Mouse (Mus musculus) neural tube, embryonic 13.5 days (tissue): Measurements from ENCODE around the gene 2610507B11Rik. TPM values are rescaled to one million over a fixed set of nuclear protein-coding genes. Genes with fewer than 3 reads are reported as not detected.

Source experiments
- ATAC-seq: fragments of 200-750 bp; cut with Nextera tagmentation; 2 replicates; pipeline ENCODE4 v1.8.0; 2017; ENCODE audit warnings: low read depth, mild to moderate bottlenecking, moderate TSS enrichment, moderate library complexity
- H3K27ac ChIP-seq: fragments of 300-500 bp; sonication (generic); replicated peaks from 2 replicates; pipeline ENCODE4 v1.5.1; 2015; ENCODE audit warnings: moderate library complexity, mild to moderate bottlenecking, inconsistent platforms
- H3K27me3 ChIP-seq: fragments of 300-500 bp; sonication (generic); 2 replicates; pipeline ENCODE4 v1.6.1; 2015; ENCODE audit warnings: mild to moderate bottlenecking, inconsistent platforms
- H3K36me3 ChIP-seq: fragments of 300-500 bp; sonication (generic); 2 replicates; pipeline ENCODE4 v1.6.1; 2015; ENCODE audit warnings: mild to moderate bottlenecking, inconsistent platforms
- H3K4me1 ChIP-seq: fragments of 300-500 bp; sonication (generic); replicated peaks from 2 replicates; pipeline ENCODE4 v1.6.1; 2015; ENCODE audit warnings: inconsistent platforms
- H3K4me2 ChIP-seq: fragments of 300-500 bp; sonication (generic); 2 replicates; pipeline ENCODE4 v1.6.1; 2015; ENCODE audit warnings: inconsistent platforms, mild to moderate bottlenecking, moderate library complexity
- H3K4me3 ChIP-seq: fragments of 300-500 bp; sonication (generic); 2 replicates; pipeline ENCODE4 v1.5.1; 2015; ENCODE audit warnings: mild to moderate bottlenecking, inconsistent platforms
- H3K9ac ChIP-seq: fragments of 300-500 bp; sonication (generic); 2 replicates; pipeline ENCODE4 v1.6.1; 2015; ENCODE audit warnings: moderate library complexity, mild to moderate bottlenecking, inconsistent platforms
- H3K9me3 ChIP-seq: fragments of 300-500 bp; sonication (generic); 2 replicates; pipeline ENCODE4 v1.6.1; 2016; ENCODE audit warnings: inconsistent platforms
- WGBS: fragments of 180-500 bp; shearing (Covaris S2); methylation state at CpG from one replicate; pipeline ENCODE4 v1.1.7; 2015; 5-methylcytosine and 5-hydroxymethylcytosine counted together
- polyA plus RNA-seq: library from polyadenylated mRNA; unstranded; fragments of >200 nt; fragmentation: Nextera tagmentation; extraction: Ambion mirVana; gene quantifications from 2 replicates; pipeline ENCODE4 v1.2.1, GENCODE M21; 2015

The 2610507B11Rik gene
- polyA plus RNA-seq, 1 experiment from 2014 or later: 57.9 TPM

- ATAC-seq: no peak
- Histone ChIP-seq H3K36me3 (peaks cover 42% of the 10 kb centered on the region), H3K9me3 (no peaks in the 10 kb centered on the region), H3K9ac (no peak overlapping the region), H3K4me1 (no peaks in the 10 kb centered on the region), H3K27me3 (no peaks in the 10 kb centered on the region), H3K27ac (no peak overlapping the region), H3K4me3 (no peak overlapping the region), H3K4me2 (no peak overlapping the region)
- 96% methylated on average over 6 of the region's 6 CpGs for WGBS
These were observed 33.0 kb downstream of the 2610507B11Rik start for GRCm38 (mm10) chr11:78294585-78294984.

- 66% methylated on average over 7 of the region's 7 CpGs for WGBS
- H3K36me3 ChIP-seq: no peaks in the 10 kb centered on the region
- peak overlapping the region; percentile 64 for H3K4me3 ChIP-seq
- peak overlapping the region; percentile 68 for H3K27ac ChIP-seq
- no peaks in the 10 kb centered on the region for H3K27me3 ChIP-seq
- H3K9me3 ChIP-seq: no peaks in the 10 kb centered on the region
- peak overlapping the region; percentile 99 for H3K4me2 ChIP-seq
- peak overlapping the region; percentile 67 for H3K9ac ChIP-seq
- H3K4me1 ChIP-seq: peaks cover 14% of the 10 kb centered on the region
- ATAC-seq: 0 out of 2 replicates have a peak, but pooled peaks have one; percentile 54
These were observed 39.4 kb downstream of the 2610507B11Rik start for GRCm38 (mm10) chr11:78300917-78301316.

GRCm38 (mm10) chr11:78301357-78302084 lies 40.0 kb downstream of the 2610507B11Rik start, which contains the start of gene Spag5:
Gene Spag5, plus strand, starts transcription at chr11:78301529.
- H3K4me3 ChIP-seq: peak within 1 kb of the TSS; percentile 64
- WGBS: 0% methylated on average over 48 of the region's 49 CpGs
- H3K9ac ChIP-seq: peak within 1 kb of the TSS; percentile 67
- H3K4me2 ChIP-seq: peak within 1 kb of the TSS; percentile 99
- no peaks in the 10 kb centered on the region for H3K27me3 ChIP-seq
- no peaks in the 10 kb centered on the region for H3K36me3 ChIP-seq
- peak within 1 kb of the TSS; percentile 68 for H3K27ac ChIP-seq
- peak; percentile 100 for ATAC-seq
- H3K9me3 ChIP-seq: no peaks in the 10 kb centered on the region
- H3K4me1 ChIP-seq: peaks cover 14% of the 10 kb centered on the region

DNA sequence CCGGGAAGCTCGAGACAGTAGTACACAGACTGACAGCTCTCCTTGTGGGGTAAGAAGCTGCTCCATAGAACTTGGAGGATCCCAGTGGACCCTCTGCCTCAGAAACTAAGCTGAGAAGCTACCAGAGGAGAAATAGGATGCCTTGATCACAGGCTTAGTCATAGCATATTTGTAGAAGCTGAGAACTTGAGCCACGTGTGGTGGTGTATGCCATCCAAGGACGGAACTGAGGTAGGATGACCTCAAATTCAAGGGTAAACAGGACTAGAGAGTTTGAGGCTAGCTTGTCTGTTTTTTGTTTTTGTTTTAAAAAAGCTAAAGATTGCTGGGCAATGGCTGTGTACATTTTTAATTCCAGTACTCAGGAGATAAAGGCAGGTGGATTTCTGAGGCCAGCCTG lies 43.7 kb downstream of the 2610507B11Rik start:
- Histone ChIP-seq H3K27me3 (no peaks in the 10 kb centered on the region), H3K4me3 (no peak overlapping the region), H3K4me2 (no peak overlapping the region), H3K9ac (no peak overlapping the region), H3K27ac (no peak overlapping the region), H3K9me3 (no peaks in the 10 kb centered on the region), H3K36me3 (no peaks in the 10 kb centered on the region), H3K4me1 (peaks cover 14% of the 10 kb centered on the region)
- WGBS: 90% methylated on average over 4 of the region's 4 CpGs
- ATAC-seq: no peak

DNA sequence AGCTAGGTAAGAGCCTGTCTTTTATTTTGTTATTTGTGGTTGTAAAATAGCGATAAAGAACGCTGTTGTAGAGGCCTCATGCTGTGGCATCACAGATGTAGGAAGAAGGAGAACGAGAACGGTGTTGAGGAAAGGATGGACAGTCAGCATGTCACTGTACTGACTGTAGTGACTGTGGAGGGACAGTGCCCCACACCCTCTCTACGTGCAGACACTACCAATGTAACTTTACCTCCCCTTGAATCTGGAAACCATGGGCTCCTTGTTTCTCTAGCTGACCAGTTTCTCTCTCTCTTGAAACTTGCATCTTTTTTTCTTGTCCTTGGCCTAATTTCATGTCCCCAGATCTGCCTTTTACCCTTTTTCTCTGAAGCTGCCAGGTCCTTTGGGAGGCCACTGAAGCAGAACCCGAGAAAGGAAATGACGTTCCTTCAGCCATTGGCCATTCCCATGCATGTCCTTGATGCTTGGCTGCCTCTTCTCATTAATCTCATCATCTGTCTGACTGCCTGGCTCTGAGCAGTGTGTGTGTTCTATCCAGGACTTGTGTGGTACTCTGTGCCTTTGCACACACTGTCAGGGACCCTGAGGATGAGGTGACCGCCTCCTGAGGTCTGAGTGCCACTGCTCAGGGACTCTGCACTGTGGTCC lies 49.4 kb downstream of the 2610507B11Rik start:
- Histone ChIP-seq H3K36me3 (peaks cover 19% of the 10 kb centered on the region; the same call in 1 of the 2 replicates), H3K4me1 (no peaks in the 10 kb centered on the region), H3K4me2 (no peak overlapping the region), H3K4me3 (no peak overlapping the region), H3K9ac (no peak overlapping the region), H3K27me3 (no peaks in the 10 kb centered on the region), H3K27ac (no peak overlapping the region), H3K9me3 (no peaks in the 10 kb centered on the region)
- 79% methylated on average over 8 of the region's 8 CpGs for WGBS
- no peak for ATAC-seq

- Histone ChIP-seq H3K36me3 (peaks cover 33% of the 10 kb centered on the region; the same call in 1 of the 2 replicates), H3K4me3 (no peak overlapping the region), H3K9ac (no peak overlapping the region), H3K4me2 (no peak overlapping the region), H3K27me3 (no peaks in the 10 kb centered on the region), H3K9me3 (no peaks in the 10 kb centered on the region), H3K4me1 (no peaks in the 10 kb centered on the region), H3K27ac (no peak overlapping the region)
- WGBS: 97% methylated on average over 2 of the region's 2 CpGs
- no peak for ATAC-seq
These were observed 52.1 kb downstream of the 2610507B11Rik start for GRCm38 (mm10) chr11:78313662-78314061.

GRCm38 (mm10) chr11:78318411-78318810 lies 56.9 kb downstream of the 2610507B11Rik start:
- WGBS: 85% methylated on average over 2 of the region's 2 CpGs
- ATAC-seq: no peak
- no peak overlapping the region for H3K27ac ChIP-seq
- no peak overlapping the region for H3K4me3 ChIP-seq
- H3K36me3 ChIP-seq: peaks cover 28% of the 10 kb centered on the region; the same call in 1 of the 2 replicates
- H3K4me1 ChIP-seq: peaks cover 18% of the 10 kb centered on the region
- no peak overlapping the region for H3K4me2 ChIP-seq
- no peaks in the 10 kb centered on the region for H3K27me3 ChIP-seq
- no peak overlapping the region for H3K9ac ChIP-seq
- no peaks in the 10 kb centered on the region for H3K9me3 ChIP-seq

DNA sequence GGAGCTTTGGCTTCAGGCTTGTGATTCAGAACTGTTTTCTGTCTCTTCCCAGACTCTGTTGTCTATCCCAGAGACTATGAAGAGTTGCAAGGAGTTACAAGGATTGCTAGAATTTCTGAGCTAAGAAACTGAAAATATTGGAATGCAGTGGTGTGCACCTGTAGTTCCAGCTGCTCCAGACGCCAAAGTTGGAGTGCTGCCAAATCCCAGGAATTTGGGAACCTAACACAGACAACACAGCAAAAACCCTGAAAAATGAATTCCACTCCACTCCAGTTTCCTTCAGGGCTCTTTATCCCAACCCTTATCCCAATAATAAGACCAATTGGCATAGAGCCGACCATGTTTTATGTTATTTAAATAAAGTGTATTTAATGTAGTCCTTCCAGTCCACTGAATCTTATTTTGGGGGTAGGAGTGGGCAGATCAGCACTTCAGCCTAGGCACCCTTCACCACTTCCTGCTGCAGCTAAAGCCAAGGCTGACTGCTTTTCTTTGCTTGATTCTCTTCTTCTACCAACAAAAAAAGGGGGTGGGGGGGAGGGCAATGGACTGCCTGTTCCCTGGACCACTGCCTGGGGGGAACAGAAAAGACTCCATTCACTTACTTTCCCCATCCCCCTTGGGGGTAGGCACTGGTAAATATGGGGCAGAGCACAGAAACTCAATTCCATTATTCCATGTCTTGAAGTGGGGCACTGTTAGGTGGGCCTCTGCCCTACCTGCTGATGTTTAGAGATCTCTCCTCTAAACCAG lies 60.7 kb downstream of the 2610507B11Rik start:
- H3K9ac ChIP-seq: 0 out of 2 replicates have a peak overlapping the region, but pooled peaks have one; percentile 55
- H3K27me3 ChIP-seq: no peaks in the 10 kb centered on the region
- no peaks in the 10 kb centered on the region for H3K9me3 ChIP-seq
- H3K27ac ChIP-seq: peak overlapping the region; percentile 80
- H3K4me2 ChIP-seq: peak overlapping the region; percentile 50
- H3K4me1 ChIP-seq: peaks cover 35% of the 10 kb centered on the region
- ATAC-seq: peak; percentile 57
- peak overlapping the region; percentile 30 for H3K4me3 ChIP-seq
- WGBS: 61% methylated on average over 2 of the region's 2 CpGs
- peaks cover 16% of the 10 kb centered on the region; the same call in 1 of the 2 replicates for H3K36me3 ChIP-seq

- H3K4me3 ChIP-seq: peak within 1 kb of the TSS; percentile 30
- peak; percentile 90 for ATAC-seq
- peak within 1 kb of the TSS; percentile 55; the same call in 1 of the 2 replicates for H3K9ac ChIP-seq
- 8% methylated on average over 15 of the region's 15 CpGs for WGBS
- peak within 1 kb of the TSS; percentile 50 for H3K4me2 ChIP-seq
- H3K4me1 ChIP-seq: peaks cover 35% of the 10 kb centered on the region
- H3K27ac ChIP-seq: peak within 1 kb of the TSS; percentile 80
- H3K27me3 ChIP-seq: no peaks in the 10 kb centered on the region
- H3K9me3 ChIP-seq: no peaks in the 10 kb centered on the region
- H3K36me3 ChIP-seq: peaks cover 10% of the 10 kb centered on the region; the same call in 1 of the 2 replicates
These were observed 61.3 kb downstream of the 2610507B11Rik start, which contains the start of gene Aldoc for GRCm38 (mm10) chr11:78322860-78323259. Gene Aldoc, plus strand, starts transcription at chr11:78322968.

- ATAC-seq: 0 out of 2 replicates have a peak, but pooled peaks have one; percentile 9
- peak overlapping the region; percentile 55; the same call in 1 of the 2 replicates for H3K9ac ChIP-seq
These were observed 62.6 kb downstream of the 2610507B11Rik start for GRCm38 (mm10) chr11:78324000-78324785.

DNA sequence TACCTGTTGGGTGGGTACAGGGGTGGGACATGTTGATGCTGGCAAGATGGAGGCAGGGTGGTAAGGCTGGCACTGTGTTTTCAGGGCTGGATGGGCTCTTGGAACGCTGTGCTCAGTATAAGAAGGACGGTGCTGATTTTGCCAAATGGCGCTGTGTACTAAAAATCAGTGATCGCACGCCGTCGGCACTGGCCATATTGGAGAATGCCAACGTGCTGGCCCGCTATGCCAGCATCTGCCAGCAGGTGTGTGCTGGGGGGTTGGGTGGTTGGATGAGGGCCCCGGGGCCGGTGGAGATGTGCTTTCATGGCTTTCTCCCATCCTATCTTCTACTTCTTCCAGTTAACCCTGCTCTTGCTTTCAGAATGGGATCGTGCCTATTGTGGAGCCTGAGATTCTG lies 63.4 kb downstream of the 2610507B11Rik start:
- no peaks in the 10 kb centered on the region for H3K9me3 ChIP-seq
- H3K36me3 ChIP-seq: no peaks in the 10 kb centered on the region
- peak overlapping the region; percentile 50 for H3K4me2 ChIP-seq
- peak overlapping the region; percentile 22; the same call in 1 of the 2 replicates for H3K4me3 ChIP-seq
- H3K4me1 ChIP-seq: peaks cover 46% of the 10 kb centered on the region
- H3K27me3 ChIP-seq: no peaks in the 10 kb centered on the region
- no peak for ATAC-seq
- H3K9ac ChIP-seq: no peak overlapping the region
- H3K27ac ChIP-seq: peak overlapping the region; percentile 69
- 95% methylated on average over 12 of the region's 12 CpGs for WGBS

More at GRCm38 (mm10) chr11:78324000-78324785, 62.6 kb downstream of the 2610507B11Rik start:
- peaks cover 40% of the 10 kb centered on the region for H3K4me1 ChIP-seq
- no peaks in the 10 kb centered on the region for H3K9me3 ChIP-seq
- 67% methylated on average over 15 of the region's 15 CpGs for WGBS
- peak overlapping the region; percentile 50 for H3K4me2 ChIP-seq
- peak overlapping the region; percentile 30 for H3K4me3 ChIP-seq
- no peaks in the 10 kb centered on the region for H3K27me3 ChIP-seq
- H3K27ac ChIP-seq: peak overlapping the region; percentile 80
- H3K36me3 ChIP-seq: no peaks in the 10 kb centered on the region
